Mouse (Mus musculus) yolk sac, embryonic 10.5 days (tissue): ENCODE measurements around the gene Ssh2.
"Not testable (repeated sequence)": the region's sequence is repeated elsewhere in the genome, so short reads cannot be mapped to it uniquely, and the experiment has no call there.

Source experiments
- DNase-seq: peaks from one replicate; pipeline ENCODE4 v3.0.0-alpha.2; 2017; ENCODE audit warnings: low spot score

Gene Ssh2

DNA sequence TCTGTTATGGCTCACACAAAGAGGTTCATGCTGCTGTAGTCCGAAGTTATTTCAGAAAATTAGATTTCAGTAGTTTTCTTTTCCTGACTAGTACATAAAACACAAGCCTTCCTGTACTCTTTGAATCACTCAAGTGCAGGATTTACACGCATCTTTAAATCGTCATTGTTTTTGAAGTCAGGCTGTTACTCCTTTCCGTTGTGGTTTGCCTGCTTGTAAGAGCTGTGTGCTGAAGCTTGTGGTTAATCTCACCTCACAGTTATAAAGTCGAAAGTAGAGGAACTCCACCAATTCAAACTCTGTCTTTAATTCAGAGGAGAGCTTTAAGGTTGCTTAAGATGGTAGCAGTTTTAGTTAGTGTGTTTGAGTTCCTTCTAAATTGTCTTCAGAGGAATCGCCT is 132.9 kb downstream of the Ssh2 start:
- DNase-seq: no peak

DNA sequence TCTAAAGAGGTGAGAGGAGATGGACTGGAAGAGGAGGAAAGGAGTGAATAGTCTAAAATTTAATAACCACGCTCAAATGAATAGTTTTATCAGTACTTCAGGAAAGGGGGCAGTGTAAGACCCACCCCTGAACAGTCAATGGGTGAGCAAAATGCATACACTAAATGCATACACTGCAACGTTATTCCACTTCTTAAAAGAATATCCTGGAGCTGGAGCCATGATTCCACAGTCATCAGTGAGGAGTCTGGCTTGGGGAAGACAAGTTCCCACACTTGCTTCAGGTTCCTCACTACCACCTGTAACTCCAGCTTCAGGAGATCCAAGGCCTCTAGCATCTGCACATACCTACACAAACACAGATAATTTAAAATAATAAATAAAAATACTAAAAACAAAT is 133.6 kb downstream of the Ssh2 start:
- no peak for DNase-seq

DNA sequence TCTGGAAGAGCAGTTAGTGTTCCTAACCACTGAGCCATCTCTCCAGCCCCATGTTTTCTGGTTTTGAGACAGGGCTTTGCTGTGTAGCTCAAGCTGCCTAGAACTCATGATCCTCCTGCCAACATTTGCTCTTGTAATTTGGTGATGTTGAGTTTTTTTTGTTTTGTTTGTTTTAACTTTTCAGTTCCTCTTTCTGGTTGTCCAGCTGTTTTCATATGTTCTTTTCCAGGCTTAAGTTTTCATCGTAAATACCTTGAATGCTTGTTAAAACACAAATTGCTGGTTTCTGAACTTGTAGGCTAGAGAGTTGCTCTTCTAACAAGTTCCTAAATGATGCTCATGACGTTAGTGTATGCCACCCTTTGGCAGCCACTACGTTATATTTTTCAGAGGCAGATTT is 139.0 kb downstream of the Ssh2 start:
- DNase-seq: no peak

DNA sequence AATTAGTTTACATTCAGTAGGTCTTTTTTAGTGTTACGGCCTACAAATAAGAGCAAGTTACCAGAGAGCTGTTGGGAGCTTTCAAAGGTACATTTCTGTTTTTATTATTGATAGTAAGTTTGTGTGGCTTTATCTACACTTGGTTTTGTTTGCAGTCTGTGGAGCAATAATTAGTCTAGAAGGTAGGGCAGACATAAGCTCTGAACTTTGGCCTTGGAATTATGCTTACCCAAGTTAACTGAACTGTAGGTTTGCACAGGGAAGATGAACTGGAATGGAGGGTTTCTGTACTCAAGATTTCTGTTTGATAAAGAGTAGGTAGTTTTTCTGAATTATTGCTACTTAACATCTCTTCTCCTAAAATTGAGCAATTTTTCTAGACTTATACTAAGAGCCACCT is 141.8 kb downstream of the Ssh2 start:
- no peak for DNase-seq

DNA sequence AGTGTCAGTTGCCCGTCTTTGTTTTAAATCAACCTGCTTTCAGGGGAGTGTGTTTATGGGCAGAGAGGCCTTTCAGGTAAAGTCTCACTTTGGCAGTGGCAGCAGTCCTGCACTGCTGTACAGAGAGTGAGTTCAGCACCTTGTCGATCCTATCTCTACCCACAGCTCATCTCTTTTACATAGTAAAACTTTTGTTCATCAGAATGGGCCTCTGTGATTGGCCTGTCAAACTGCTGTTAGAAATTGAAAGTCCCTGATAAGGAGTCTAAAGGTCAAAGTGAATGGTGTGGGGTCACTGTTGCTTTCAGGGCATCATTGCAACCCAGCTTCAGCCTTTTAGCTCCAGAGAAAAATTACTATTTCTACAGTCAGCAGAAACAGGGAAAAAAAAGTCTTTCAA is 147.4 kb downstream of the Ssh2 start:
- no peak for DNase-seq

DNA sequence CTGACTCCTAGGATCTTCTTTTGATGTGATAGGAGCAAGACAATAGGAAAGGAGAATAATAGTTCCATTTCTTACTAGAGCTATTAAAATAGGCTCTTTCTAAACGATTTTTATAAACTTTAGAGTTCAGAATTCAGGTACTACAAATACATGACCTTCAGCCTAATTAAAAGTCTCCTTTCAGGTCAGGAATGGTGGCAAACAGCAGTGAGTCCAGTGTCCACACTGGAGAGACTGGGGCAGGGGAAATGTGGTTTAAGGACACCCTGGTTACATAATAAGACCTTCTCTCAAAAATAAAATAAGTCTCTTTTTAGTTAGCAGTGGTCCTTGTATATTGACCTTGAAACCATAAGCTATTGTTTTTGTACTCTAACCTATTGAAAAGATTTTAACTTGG is 148.3 kb downstream of the Ssh2 start:
- DNase-seq: no peak

DNA sequence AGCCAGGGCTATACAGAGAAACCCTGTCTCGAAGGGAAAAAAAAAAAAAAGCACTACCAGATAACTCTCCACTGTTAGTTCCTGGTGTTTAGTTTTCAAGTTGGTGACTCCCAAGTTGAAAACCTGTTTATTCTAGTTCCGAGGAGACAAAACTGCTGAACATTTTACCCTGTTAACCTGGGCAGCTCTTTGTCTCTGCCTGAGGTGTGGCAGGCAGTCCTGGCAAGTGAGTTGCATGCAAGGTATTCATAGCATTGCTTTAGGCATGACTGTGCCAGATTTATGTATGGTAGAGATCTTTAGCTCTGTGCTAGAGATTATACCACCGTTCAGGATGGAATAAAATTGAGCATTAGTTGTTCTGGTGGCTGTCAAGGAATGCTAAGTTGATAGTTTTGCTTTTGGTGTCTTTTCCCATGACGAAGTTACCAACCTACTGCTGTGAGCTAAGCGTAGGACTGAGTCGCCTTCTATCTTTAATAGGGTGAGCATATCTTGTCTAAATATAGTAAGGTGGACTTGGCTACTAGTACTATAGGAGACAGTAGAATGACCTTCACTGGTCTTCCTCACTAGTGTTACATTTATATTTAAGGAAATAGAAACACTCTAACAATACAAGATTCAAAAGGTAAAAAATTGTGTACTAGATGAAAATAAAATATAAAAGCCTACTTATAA is 149.8 kb downstream of the Ssh2 start:
- DNase-seq: no peak

DNA sequence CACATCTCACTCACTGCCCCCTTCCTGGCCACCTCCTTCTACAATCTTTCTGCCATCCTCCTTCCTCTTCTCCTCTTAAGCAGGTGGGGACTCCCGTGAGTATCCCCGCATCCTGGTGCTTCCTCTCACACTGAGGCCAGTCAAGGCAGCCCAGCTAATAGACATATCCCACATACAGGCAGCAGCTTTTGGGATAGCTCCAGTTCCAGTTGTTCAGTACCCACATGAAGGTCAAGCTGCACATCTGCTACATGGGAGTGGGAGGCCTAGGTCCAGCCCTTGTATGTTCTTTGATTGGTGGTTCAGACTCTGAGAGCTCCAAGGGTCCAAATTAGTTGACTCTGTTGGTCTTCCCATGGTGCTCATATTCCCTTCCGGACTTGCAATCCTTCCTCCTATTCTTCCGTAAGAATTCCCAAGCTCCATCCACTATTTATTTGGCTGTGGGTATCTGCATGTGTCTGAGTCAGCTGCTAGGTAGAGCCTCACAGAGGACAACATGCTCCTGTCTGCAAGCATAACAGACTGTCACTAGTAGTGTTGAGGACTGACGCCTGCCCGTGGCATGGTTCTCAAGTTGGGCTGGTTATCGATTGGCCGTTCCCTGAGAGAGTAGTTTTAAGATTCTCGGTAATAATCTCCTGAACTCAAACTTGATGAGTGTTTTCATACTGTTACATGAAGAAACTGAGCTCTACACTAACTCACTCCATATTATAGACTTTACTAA is 151.6 kb downstream of the Ssh2 start:
- no peak for DNase-seq

DNA sequence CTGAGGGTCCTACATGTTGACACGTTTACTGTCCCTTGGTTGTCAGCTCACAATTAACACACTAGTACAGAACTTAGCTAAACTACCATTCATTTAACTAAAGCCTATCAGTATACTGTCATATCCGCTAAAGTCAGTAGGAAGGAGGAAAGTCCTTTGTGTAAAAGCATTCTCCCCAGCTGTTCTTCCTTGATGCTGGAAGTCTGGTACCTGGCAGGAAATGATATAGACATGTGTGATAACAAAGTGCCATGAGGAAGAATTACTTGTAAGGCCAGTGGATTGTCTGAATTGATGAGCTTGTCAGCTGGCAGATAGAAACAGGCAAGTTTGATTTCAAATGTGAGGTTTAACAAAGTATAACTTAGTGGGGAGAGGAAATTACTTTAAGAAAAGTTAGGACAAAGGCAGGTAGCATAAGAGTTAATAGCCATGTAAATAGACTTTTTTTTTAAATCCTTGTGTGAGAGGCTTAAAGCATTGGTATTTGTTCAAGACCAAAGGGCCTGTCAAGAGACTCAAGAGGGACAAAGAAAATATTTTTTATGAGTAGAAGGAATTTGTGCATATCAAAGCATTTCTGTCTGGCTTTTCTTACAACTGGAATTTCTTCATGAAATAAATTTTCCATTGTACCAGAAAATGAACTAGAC is 153.2 kb downstream of the Ssh2 start:
- no peak for DNase-seq

DNA sequence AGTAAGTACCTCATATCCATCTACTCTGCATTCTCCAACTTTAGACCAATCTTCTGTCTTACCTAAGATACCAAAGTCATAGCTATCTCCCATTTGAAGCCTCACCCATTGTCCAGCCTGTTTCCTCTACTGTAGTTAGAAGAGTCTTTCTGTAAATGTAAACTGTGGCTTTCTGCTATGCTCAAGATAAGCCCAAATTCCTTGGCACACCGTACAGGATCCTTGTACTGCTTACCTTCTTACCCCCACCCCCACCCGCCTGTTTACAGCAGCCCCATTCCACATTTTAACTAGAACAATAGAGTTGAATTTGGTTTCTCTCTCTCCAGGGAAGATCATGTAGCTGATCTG is 153.7 kb downstream of the Ssh2 start:
- DNase-seq: no peak

DNA sequence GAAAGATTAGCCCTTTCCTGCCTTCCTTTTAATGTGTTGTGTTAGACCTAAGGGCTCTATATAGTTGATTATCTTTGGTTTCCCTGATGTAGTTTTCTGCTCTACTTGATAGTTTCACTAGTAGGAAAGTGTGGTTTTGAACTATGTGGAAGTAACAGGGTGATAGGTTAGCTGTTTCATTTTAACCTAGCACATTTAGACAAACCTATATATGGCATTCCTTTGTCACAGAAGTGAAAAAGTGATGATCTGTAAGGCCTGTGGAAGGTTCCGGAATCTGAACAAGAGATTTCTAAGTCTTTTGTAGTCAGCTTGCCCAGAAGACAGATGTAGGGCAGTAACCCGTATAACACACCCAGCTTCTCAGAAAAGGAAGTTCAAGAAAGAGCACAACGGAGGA is 155.0 kb downstream of the Ssh2 start:
- no peak for DNase-seq

DNA sequence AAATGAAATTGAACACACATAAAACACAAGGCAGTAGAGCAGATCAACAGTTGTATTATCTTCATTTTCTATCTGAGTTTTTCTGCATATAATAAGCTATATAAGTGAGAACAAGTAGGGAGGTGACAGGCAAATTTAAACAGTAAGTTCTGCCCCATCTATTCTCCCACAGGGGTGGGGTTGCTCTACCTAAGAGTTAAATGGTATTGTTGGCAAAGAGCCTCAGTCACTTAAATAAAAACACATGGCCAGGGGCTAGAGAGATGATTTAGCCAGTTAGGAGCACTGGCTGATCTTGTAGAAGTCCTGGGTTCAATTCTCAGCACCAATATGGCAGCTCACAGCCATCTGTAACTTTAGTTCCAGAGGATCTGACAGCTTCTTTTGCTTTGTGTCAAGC is 155.6 kb downstream of the Ssh2 start:
- no peak for DNase-seq

DNA sequence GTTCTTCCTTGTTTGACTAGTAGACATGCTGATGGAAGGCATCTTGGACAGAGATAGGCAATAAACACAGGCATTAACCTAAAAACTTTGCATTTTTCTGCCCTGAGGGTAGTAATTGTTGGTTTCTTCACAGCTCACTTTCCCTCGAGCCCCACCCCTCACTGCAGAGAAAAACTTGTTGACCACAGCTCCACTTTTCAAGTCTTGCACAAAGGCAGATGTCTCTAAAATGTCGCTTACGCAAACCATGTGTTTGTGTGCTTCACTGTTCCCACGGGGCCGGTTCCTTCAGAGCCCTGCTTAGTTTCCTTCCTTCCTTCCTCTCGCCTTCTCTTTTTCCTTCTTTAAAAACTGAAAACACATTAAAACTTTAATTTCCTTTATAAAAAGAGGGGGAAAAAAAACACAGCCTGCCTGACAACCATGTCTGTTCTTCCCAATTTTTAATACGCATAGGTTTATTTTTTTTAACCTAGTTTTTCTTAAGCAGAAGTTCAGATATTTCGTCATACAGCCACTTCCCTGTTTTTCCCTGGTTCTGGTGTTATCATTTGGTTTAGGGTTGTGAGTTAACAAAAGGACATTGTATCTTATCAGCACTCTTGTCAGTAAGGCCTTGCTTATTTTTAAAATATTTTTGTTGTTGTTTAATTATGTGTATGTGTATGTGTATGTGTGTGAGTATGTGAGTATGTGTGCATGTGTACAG is 156.3 kb downstream of the Ssh2 start:
- DNase-seq: no peak

DNA sequence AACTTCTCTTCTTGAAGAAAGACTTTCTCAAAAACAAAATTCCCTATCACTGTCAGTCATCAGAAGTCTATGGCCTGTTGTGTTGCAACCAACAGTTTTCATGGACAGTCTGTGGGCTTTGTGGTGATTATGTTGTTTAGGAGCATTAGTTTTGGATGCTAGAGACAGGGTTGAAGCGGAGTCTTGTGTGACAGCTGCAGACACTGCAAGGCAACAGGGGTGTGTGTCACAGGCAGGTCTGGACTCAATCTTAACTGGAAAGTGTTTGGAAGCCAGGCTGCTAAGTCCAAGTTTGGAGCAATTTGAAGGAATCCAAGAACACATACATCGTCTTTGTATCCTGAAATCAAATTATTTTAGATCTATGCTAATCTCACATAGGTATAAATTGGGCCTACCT is 162.5 kb downstream of the Ssh2 start:
- no peak for DNase-seq

DNA sequence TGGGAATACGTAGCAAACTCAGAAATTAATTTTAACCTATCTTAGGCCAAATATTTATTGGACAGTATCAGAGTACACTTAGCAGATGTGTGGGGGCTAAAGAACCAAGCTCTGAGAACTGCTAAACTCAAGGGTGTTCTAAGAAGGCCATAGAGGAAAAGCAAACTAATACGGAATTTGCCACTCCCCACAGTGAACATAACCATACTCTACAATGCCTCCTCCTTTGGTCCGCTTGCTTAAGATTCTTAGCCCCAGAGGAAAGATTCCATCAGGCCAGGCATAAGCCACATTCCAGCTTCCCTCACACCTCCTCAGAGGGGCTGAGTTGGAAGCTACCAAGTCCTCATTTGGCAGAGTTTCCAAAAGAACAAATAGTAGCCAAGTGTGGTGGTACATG is 165.1 kb downstream of the Ssh2 start:
- DNase-seq: no peak

DNA sequence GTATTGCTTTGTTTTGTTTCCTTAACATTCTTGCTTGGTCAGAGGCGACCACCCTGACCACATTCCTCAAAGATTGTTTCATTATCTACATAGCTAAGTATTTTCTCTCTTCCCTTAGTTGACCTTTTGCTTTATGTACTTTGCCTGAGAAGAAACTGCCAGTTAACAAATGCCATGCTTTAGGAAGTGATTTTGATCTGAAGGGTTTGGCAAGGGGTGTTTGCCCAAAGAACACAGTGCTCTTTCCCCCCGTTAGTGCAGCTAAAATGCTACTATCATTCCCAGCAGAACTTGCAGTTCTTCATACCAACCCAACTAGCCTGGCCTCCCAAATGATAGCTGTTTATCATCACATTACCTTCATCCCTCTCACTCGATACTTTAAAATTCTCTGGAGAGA is 168.1 kb downstream of the Ssh2 start:
- no peak for DNase-seq

DNA sequence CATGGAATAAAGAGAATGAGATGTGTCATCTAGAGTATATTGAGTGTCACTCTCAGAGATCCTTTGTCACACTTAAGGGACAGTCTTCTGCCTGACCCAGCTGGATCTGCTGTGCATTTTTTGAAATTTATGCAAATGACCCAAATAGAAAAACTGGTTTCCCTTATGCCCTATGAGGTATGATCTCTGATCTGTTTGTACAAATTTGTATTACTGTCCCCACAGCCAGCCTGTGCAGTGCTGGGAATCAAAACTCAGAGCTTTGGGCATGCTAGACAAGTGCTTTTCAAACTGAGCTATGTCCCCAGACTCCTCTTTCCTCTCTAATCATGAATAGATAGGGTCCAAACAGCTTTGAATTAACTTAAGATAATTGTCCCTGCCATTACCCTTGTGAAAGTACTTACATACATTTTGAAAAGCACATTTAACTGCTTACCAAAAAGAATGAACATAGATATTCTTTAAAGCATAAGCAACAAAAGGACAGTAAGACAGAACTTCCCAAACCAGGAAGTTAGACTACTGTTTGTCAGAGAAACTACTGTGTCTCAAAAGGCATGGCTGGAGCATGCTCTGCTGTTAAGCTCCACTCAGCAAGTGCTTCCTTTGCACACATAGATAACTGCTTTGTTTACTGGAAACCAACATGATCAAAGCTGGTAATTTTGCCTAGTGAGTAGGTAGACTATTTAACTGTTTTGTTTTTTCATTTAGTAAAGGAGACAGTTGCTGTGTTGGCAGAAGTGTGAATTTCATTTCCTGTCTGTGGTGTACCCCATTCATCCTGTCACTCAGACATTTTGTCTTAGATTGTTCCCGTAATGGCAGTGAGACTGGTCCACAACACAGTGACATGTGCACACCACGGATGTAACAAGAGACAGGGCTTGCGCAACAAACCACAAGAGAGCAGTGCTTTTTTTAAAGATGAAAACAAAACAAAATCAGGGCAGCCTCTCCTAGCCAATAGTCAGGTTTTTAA is 169.9 kb downstream of the Ssh2 start:
- DNase-seq: no peak

DNA sequence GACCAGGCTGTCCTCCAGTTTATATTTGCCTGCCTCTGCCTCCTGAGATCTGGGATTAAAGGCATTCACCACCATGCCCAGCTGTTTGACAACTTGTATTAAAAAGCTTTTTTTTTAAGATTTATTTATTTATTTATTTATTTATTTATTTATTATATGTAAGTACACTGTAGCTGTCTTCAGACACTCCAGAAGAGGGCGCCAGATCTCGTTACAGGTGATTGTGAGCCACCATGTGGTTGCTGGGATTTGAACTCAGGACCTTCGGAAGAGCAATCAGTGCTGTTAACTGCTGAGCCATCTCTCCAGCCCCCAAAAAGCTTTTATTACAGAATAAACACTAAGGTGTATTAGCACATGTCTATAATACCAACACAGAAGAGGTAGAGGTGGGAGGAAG is 172.1 kb downstream of the Ssh2 start:
- DNase-seq: not testable (repeated sequence)

DNA sequence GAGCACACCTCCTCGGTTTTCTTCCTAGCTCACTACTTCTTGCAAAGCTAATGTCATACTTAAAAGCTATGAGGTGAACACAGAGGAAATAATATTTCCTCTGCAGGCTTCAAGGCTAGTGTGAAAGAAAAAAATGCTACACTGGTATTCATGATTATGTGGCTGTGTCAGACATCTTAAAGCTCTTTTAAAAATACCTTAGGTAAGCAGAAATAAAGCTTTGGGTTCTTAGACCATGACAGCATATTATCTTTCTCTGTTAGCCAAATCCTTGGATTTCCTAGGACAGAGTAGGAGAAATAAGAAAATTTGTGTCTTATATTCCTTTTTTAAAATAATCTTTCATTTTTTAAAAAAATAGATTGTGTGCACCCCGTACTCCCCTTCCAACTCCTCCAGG is 179.5 kb downstream of the Ssh2 start:
- no peak for DNase-seq

DNA sequence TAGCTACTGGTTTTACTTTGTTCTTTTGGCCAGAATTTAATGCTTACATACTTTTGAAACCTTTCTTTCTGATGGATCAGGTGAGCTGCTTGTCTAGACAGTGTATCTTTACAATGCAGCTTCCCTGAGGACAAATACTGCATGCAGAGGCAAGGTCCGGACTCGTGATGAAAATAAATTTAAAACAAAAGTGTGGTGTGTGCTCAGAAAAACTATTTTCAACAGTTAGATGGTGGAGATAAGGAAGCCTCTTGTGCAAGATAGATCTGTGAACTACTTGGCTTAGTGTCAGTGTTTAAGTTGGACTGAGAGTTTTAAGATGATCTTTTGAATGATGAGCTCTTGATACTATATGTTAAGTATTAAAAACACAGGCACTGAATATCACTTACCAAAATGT is 186.4 kb downstream of the Ssh2 start:
- no peak for DNase-seq

DNA sequence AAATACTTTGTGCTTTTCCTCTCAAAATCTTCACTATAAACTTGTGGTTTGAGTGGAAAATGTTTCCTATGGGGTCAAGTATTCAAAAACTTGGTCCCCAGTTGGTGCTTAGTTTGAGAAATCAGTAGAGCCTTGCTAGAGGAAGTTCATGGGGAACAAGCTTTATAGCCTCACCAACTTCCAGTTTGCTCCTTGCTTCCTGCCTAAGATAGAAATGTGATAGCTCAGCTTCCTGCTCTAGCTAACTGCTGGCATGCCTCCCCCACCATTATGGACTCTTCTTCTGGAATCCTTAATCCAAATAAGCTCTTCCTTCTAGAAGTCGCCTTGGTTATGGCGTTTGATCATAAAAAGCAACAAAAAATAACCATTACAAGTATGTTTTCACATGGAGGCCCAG is 190.2 kb downstream of the Ssh2 start:
- DNase-seq: no peak

DNA sequence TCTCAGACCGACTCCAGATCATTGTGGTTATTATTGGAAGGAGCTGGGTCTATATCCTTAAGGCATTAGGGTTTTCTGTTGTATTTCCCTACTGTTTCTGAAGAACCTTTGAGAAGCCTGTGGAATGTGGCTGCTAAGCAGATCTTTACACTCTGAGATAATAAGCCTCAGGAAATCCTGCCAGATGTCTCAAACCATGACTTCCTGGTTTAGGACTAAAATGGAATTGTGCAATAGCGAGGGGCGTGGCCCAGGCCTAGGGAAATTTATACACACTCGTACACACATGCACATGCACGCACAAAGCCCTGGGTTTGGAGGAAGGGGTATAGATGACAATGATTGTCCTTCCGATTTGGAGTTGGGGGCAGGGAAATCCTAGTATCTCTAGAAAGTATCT is 193.8 kb downstream of the Ssh2 start:
- DNase-seq: peak; percentile 58
